22 mouse cellular contexts compared by ENCODE assay signal in genomic region chr4:139761911-139762310, GRCm38 (mm10).
A peak's percentile ranks its signal among the peaks of the same experiment; 100 is the strongest.
DNase-seq lines count a peak whose midpoint lies in the region; ATAC-seq lines count a peak whose summit lies in the region.
"Had no signal": no experiment of that assay in that cellular context is flagged by ENCODE, and none has a peak within 500 bp of the region (broad histone marks: within the 10 kb centered on the region; RNA-seq: fewer than 3 reads in every experiment).

No protein-coding gene starts in this region.

- no peak for ATAC-seq in midbrain, embryonic 14.5 days (ENCODE audit: low FRiP score, low TSS enrichment)
- ATAC-seq: CD4-positive, CD25-positive, alpha-beta regulatory T cell, adult 4 months; intestine, embryonic 16.5 days; Patski had no signal

- no peaks in the 10 kb centered on the region for H3K36me3 ChIP-seq in midbrain, embryonic 14.5 days (ENCODE audit: control insufficient read depth, insufficient read depth, low read length)
- H3K36me3 ChIP-seq: embryonic facial prominence, embryonic 13.5 days; heart, embryonic 10.5 days; hindbrain, embryonic 13.5 days; limb, embryonic 13.5 days; liver, embryonic 13.5 days had no signal

- H3K4me1 ChIP-seq in midbrain, embryonic 14.5 days (ENCODE audit: control insufficient read depth, insufficient read depth, low read length), result peaks cover 72% of the 10 kb centered on the region
- H3K4me1 ChIP-seq: liver, embryonic 13.5 days had no signal

- H3K4me2 ChIP-seq in midbrain, embryonic 14.5 days (ENCODE audit: low read length), result no peak overlapping the region
- H3K4me2 ChIP-seq: embryonic facial prominence, embryonic 13.5 days; hindbrain, embryonic 13.5 days; limb, embryonic 13.5 days; liver, embryonic 13.5 days; lung, embryonic 14.5 days had no signal

- WGBS in midbrain, embryonic 14.5 days, result 3% methylated on average over 13 of the region's 13 CpGs

- no peaks in the 10 kb centered on the region for H3K27me3 ChIP-seq in midbrain, embryonic 14.5 days (ENCODE audit: control insufficient read depth, insufficient read depth, low read length)

- peak overlapping the region; percentile 67 for H3K27ac ChIP-seq in midbrain, embryonic 14.5 days (replicated peaks; ENCODE audit: low read depth, low read length)
- H3K27ac ChIP-seq: embryonic facial prominence, embryonic 13.5 days; heart, embryonic 10.5 days; hindbrain, embryonic 13.5 days; limb, embryonic 13.5 days; liver, embryonic 13.5 days had no signal

- no peak overlapping the region for H3K4me3 ChIP-seq in midbrain, embryonic 14.5 days (replicated peaks; ENCODE audit: low read depth, low read length)
- H3K4me3 ChIP-seq: embryonic facial prominence, embryonic 13.5 days; heart, embryonic 10.5 days; hindbrain, embryonic 13.5 days; limb, embryonic 13.5 days; liver, embryonic 13.5 days had no signal

- peak; percentile 22 to 32 for DNase-seq in cerebellum, postnatal 14 days
- DNase-seq in cerebellum, adult 11-12 months, result no peak
- DNase-seq in left cerebral cortex, postnatal 4 days, result peak; percentile 32
- DNase-seq in left cerebral cortex, adult 9 months (ENCODE audit: low spot score in 2 of 2), result no peak
- peak; percentile 65 for DNase-seq in midbrain, embryonic 14.5 days
- DNase-seq in frontal cortex, postnatal 14 days (ENCODE audit: low spot score in 2 of 2), result no peak
- no peak for DNase-seq in kidney, postnatal 36 days
- DNase-seq: adrenal gland, postnatal 25 days; cerebellum, adult 18-20 months; kidney, postnatal 4 days; layer of hippocampus, adult 9-11 months; liver, embryonic 13.5 days; lung, embryonic 14.5 days; lung, postnatal 36 days; thymus, postnatal 25 days had no signal

- H3K9ac ChIP-seq in midbrain, embryonic 14.5 days (replicated peaks; ENCODE audit: low read length), result no peak overlapping the region
- H3K9ac ChIP-seq: embryonic facial prominence, embryonic 13.5 days; hindbrain, embryonic 13.5 days; limb, embryonic 13.5 days; liver, embryonic 13.5 days; lung, embryonic 14.5 days had no signal

- no peaks in the 10 kb centered on the region for H3K9me3 ChIP-seq in midbrain, embryonic 14.5 days (ENCODE audit: control insufficient read depth, low read length)
- H3K9me3 ChIP-seq: embryonic facial prominence, embryonic 13.5 days; heart, embryonic 10.5 days; hindbrain, embryonic 13.5 days; limb, embryonic 13.5 days; liver, embryonic 13.5 days had no signal

- intact Hi-C loops in left cerebral cortex, postnatal 4 days (cut with DNase I), result no loop called here

Comparison
In these comparisons a context has a peak if more than half of its experiments do, and no peak if none do; other contexts are left out.
1. DNase-seq: peak in cerebellum, postnatal 14 days (2 of 2), left cerebral cortex, postnatal 4 days (single experiment) and midbrain, embryonic 14.5 days (single experiment); none in cerebellum, adult 11-12 months (single experiment), left cerebral cortex, adult 9 months (0 of 2), frontal cortex, postnatal 14 days (0 of 2) and kidney, postnatal 36 days (0 of 2).